Mouse (Mus musculus) CD4-positive, CD25-positive, alpha-beta regulatory T cell, adult 4 months (primary cell): ENCODE measurements at regions not wholly inside any gene's neighbourhood (a gene's known extent, or its start where the extent isn't known, plus 50 kb on each side); places are given as distances from the start of the nearest gene placed in this dataset.
"Not testable (repeated sequence)": the region's sequence is repeated elsewhere in the genome, so short reads cannot be mapped to it uniquely, and the experiment has no call there.

Source experiments
- ATAC-seq: one replicate; pipeline ENCODE4 v1.8.0; 2017

- ATAC-seq: no peak
Measured at GRCm38 (mm10) chr1:165014328-165014727, 79.0 kb upstream of the Xcl1 start.

DNA sequence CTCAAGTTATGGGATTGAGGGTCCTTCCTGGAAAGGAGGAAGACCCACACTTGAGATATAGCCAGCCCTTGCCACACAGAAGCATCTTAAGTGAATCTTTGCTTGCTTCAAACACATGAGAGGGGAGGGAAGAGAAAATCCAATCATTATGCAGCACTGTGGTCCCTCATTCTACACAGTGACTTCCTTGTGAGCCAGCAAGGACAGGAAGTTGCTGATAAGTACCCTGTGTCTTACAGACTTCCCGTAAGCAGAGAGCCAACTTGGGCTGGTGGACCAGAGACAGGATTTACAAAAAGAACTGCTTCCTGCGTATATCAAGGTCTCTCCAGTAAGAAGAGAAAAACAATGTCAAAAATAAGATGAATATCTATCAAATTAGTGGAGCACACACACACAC is 78.1 kb upstream of the Xcl1 start:
- peak; percentile 38 for ATAC-seq

DNA sequence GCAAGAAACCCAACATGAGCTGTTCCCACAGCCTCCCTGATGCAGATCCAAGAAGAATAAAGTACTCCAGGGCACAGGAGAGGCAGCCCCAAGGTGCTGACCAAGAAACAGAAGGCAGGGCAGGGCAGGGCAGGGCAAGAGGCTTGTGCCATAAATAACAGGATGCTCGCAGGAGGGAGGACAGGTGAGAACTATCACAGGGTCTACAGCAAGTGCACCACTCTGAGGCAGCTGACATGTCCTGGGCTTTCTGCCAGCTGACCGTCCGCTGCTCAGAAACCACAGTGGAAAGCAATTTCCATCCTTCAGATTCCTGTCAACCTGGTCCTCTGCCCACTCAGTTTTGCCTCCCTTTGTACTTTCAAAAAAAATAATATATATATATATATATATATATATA is 77.0 kb upstream of the Xcl1 start:
- ATAC-seq: no peak

- ATAC-seq: peak; percentile 71
Measured at GRCm38 (mm10) chr1:164999515-164999914, 64.2 kb upstream of the Xcl1 start.

DNA sequence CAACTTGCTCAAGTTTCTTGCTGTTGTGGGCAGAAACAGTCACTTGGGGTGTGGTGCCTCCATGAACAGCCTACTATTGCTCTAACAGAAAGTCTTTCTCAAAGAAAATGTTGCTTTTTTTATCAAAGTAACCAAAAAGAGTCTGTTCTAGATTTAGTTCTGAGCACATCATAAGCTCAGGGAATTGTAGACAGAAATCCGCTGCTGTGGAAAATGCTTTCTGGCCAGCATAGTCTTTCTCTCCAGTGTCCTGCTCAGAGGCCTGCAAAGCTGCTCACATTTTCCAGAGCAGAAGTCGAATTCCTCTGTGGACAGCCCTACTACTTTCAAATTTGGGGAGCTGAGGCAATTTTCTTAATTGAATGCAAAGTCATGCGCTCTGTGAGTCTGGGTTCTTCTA is 63.3 kb upstream of the Xcl1 start:
- no peak for ATAC-seq

GRCm38 (mm10) chr1:164997660-164998059 is 62.3 kb upstream of the Xcl1 start:
- no peak for ATAC-seq

- ATAC-seq: no peak
Measured at GRCm38 (mm10) chr1:164994247-164994660, 58.9 kb upstream of the Xcl1 start.

GRCm38 (mm10) chr1:164993175-164993875 is 58.0 kb upstream of the Xcl1 start:
- ATAC-seq: not testable (repeated sequence)

- ATAC-seq: no peak
Measured at GRCm38 (mm10) chr1:164988982-164989381, 53.7 kb upstream of the Xcl1 start.

- no peak for ATAC-seq
Measured at GRCm38 (mm10) chr1:164988191-164988590, 52.9 kb upstream of the Xcl1 start.

- ATAC-seq: not testable (repeated sequence)
Measured at GRCm38 (mm10) chr1:164985521-164985920, 50.2 kb upstream of the Xcl1 start.
